Mouse (Mus musculus): Measurements from ENCODE around the gene Cntrob.
"Not testable (repeated sequence)": the region's sequence is repeated elsewhere in the genome, so short reads cannot be mapped to it uniquely, and the experiment has no call there.

Cntrob gene

GRCm38 (mm10) chr11:69346441-69346840, 22.9 kb upstream of the Cntrob start:
- no peak for DNase-seq (ENCODE audit: extremely low read depth, low read depth, low spot score)

- no peak for DNase-seq (ENCODE audit: extremely low read depth, low read depth, low spot score)
Measured at GRCm38 (mm10) chr11:69340161-69341131, 16.9 kb upstream of the Cntrob start, which contains the start of gene Rnf227. Gene Rnf227 (plus strand): TSS chr11:69340461.

- no peak for DNase-seq (ENCODE audit: extremely low read depth, low read depth, low spot score)
Measured at GRCm38 (mm10) chr11:69334796-69335195, 11.2 kb upstream of the Cntrob start.

GRCm38 (mm10) chr11:69333922-69334321, 10.3 kb upstream of the Cntrob start:
- no peak for DNase-seq (ENCODE audit: extremely low read depth, low read depth, low spot score)

GRCm38 (mm10) chr11:69332713-69333253, 9.2 kb upstream of the Cntrob start:
- no peak for DNase-seq (ENCODE audit: extremely low read depth, low read depth, low spot score)

- no peak for DNase-seq (ENCODE audit: extremely low read depth, low read depth, low spot score)
Measured at GRCm38 (mm10) chr11:69331929-69332405, 8.4 kb upstream of the Cntrob start.

GRCm38 (mm10) chr11:69331152-69331551, 7.6 kb upstream of the Cntrob start:
- no peak for DNase-seq (ENCODE audit: extremely low read depth, low read depth, low spot score)

- DNase-seq (ENCODE audit: extremely low read depth, low read depth, low spot score), result no peak
Measured at GRCm38 (mm10) chr11:69328517-69328916, 4.9 kb upstream of the Cntrob start.

- DNase-seq (ENCODE audit: extremely low read depth, low read depth, low spot score), result no peak
Measured at GRCm38 (mm10) chr11:69327648-69328047, 4.1 kb upstream of the Cntrob start.

GRCm38 (mm10) chr11:69327157-69327442, 3.5 kb upstream of the Cntrob start:
- no peak for DNase-seq (ENCODE audit: extremely low read depth, low read depth, low spot score)

- DNase-seq (ENCODE audit: extremely low read depth, low read depth, low spot score), result no peak
Measured at GRCm38 (mm10) chr11:69326408-69327156, 3.0 kb upstream of the Cntrob start.

- DNase-seq (ENCODE audit: extremely low read depth, low read depth, low spot score), result no peak
Measured at GRCm38 (mm10) chr11:69325628-69326407, 2.2 kb upstream of the Cntrob start, which contains the start of gene Kcnab3. Gene Kcnab3 (plus strand): TSS chr11:69326258.

- DNase-seq (ENCODE audit: extremely low read depth, low read depth, low spot score), result no peak
Measured at GRCm38 (mm10) chr11:69324749-69325148, 1.2 kb upstream of the Cntrob start.

GRCm38 (mm10) chr11:69322693-69323471, 693 bp downstream of the Cntrob start:
- DNase-seq (ENCODE audit: extremely low read depth, low read depth, low spot score), result no peak

GRCm38 (mm10) chr11:69322010-69322409, 1.6 kb downstream of the Cntrob start:
- DNase-seq (ENCODE audit: extremely low read depth, low read depth, low spot score), result no peak

GRCm38 (mm10) chr11:69321580-69321979, 2.0 kb downstream of the Cntrob start:
- DNase-seq (ENCODE audit: extremely low read depth, low read depth, low spot score), result no peak

- DNase-seq (ENCODE audit: extremely low read depth, low read depth, low spot score), result not testable (repeated sequence)
Measured at GRCm38 (mm10) chr11:69318000-69318399, 5.6 kb downstream of the Cntrob start.

- DNase-seq (ENCODE audit: extremely low read depth, low read depth, low spot score), result no peak
Measured at GRCm38 (mm10) chr11:69316361-69316760, 7.2 kb downstream of the Cntrob start.

GRCm38 (mm10) chr11:69311266-69311665, 12.3 kb downstream of the Cntrob start:
- DNase-seq (ENCODE audit: extremely low read depth, low read depth, low spot score), result no peak

GRCm38 (mm10) chr11:69306039-69306438, 17.5 kb downstream of the Cntrob start:
- no peak for DNase-seq (ENCODE audit: extremely low read depth, low read depth, low spot score)
